Mouse (Mus musculus) gastrocnemius, adult 8-10 months (tissue): Measurements from ENCODE around the gene Insig1. TPM values are rescaled to one million over a fixed set of nuclear protein-coding genes. Genes with fewer than 3 reads are reported as not detected.

Source experiments
- DNase-seq, 2 experiments: peaks; one replicate each; pipeline ENCODE4 v3.0.0; 2022; ENCODE audit warnings: low spot score in 2 of 2
- total RNA-seq, 4 experiments: library from RNA; stranded (reverse); gene quantifications; 2 replicates each; pipeline ENCODE4 v1.2.4; 2022

Insig1 gene
- total RNA-seq, 4 experiments from 2014 or later: 8.7 to 13.3 (median 10.3) TPM

- DNase-seq: no peak
Measured at GRCm38 (mm10) chr5:28118531-28118925, 47.4 kb downstream of the Insig1 start.

- DNase-seq: no peak
Measured at GRCm38 (mm10) chr5:28119576-28119975, 48.4 kb downstream of the Insig1 start.

GRCm38 (mm10) chr5:28122491-28123454 lies 51.6 kb downstream of the Insig1 start:
- DNase-seq: peak in 1 of 2 experiments; percentile 18

GRCm38 (mm10) chr5:28123455-28123825 lies 52.3 kb downstream of the Insig1 start:
- no peak for DNase-seq

GRCm38 (mm10) chr5:28124321-28125230 lies 53.4 kb downstream of the Insig1 start:
- no peak for DNase-seq

Other genes starting within 250 kb of the Insig1 start
- gene Htr5a, start 229.2 kb upstream of the Insig1 start, total RNA-seq: not detected
- gene En2, start 94.3 kb downstream of the Insig1 start, total RNA-seq: under 1 TPM; 0.38 to 0.48 (median 0.44) TPM
- not detected for gene Cnpy1, start 174.4 kb downstream of the Insig1 start, total RNA-seq
- 10 to 100 TPM; 37.3 to 42.9 (median 39.5) TPM for gene Rbm33, start 245.8 kb downstream of the Insig1 start, total RNA-seq